Mouse (Mus musculus) T-helper 1 cell (primary cell): ENCODE results near the gene Tas2r134.

Experiments used
- in situ Hi-C: fragments of 300-600 bp; cut with MboI, MseI; formaldehyde crosslinking; loops from one replicate; pipeline ENCODE4 v1.15.1; 2025; ENCODE audit warnings: high pct_unique_total_duplicates

Tas2r134 gene

GRCm38 (mm10) chr2:51652086-51652485, 24.8 kb downstream of the Tas2r134 start:
- in situ Hi-C loops, result no loop called here

GRCm38 (mm10) chr2:51657684-51658083, 30.4 kb downstream of the Tas2r134 start:
- in situ Hi-C loops, result no loop called here

GRCm38 (mm10) chr2:51658288-51658687, 31.0 kb downstream of the Tas2r134 start:
- in situ Hi-C loops, result no loop called here

DNA sequence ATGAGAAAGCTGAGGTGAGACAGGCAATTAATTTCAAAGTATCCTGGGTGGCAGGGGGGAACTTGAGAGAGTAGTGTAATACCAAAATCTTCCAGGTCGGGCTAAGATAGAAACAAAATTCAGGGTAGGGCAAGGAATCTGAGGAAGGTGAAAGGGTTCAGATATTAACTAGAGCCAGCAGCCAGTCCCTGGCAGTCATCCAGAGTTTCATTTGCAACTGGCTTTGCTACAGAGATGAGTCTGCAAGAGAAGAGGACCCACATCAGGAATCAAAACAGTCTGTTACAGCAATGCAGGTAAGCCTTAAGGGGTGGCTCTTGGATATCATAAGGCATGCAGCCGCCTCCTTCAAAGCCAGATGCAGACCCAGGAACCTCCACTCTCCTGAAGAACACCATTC, 47.0 kb downstream of the Tas2r134 start:
- in situ Hi-C loops, result no loop called here
